In genomic region chr16:95696599-95696998, GRCm38 (mm10) we compare ENCODE assay signal across 19 mouse cellular contexts. TPM values are rescaled to one million over a fixed set of nuclear protein-coding genes. Genes with fewer than 3 reads are reported as not detected.
DNase-seq lines count a peak whose midpoint lies in the region; ATAC-seq lines count a peak whose summit lies in the region.
"Had no signal": no experiment of that assay in that cellular context is flagged by ENCODE, and none has a peak within 500 bp of the region (broad histone marks: within the 10 kb centered on the region; RNA-seq: fewer than 3 reads in every experiment).

No protein-coding gene starts in this region.

- no peaks in the 10 kb centered on the region for H3K9me3 ChIP-seq in midbrain, embryonic 14.5 days (ENCODE audit: control insufficient read depth, low read length)
- H3K9me3 ChIP-seq: limb, embryonic 12.5 days; neural tube, embryonic 15.5 days had no signal

- H3K27ac ChIP-seq in midbrain, embryonic 14.5 days (replicated peaks; ENCODE audit: low read depth, low read length), result no peak overlapping the region
- H3K27ac ChIP-seq: heart, adult 2 months; hindbrain, embryonic 14.5 days; limb, embryonic 12.5 days; liver, embryonic 14.5 days; neural tube, embryonic 15.5 days had no signal

- DNase-seq in left cerebral cortex, adult 11 months (ENCODE audit: low spot score), result peak; percentile 59
- DNase-seq in left cerebral cortex, postnatal 4 days, result no peak
- peak; percentile 79 for DNase-seq in frontal cortex, postnatal 36 days (ENCODE audit: low spot score in 2 of 2)
- DNase-seq in right cerebral cortex, adult 18-20 months, result peak; percentile 87
- DNase-seq in ovary, postnatal 14 days (ENCODE audit: low spot score), result no peak
- no peak for DNase-seq in midbrain, embryonic 14.5 days
- DNase-seq: adrenal gland, adult 2 months; cerebellum, adult 9-10 months; heart, adult 2 months; kidney, postnatal 36 days; lung, postnatal 14 days; thymus, adult 2 months had no signal

- H3K27me3 ChIP-seq in midbrain, embryonic 14.5 days (ENCODE audit: control insufficient read depth, insufficient read depth, low read length), result no peaks in the 10 kb centered on the region
- H3K27me3 ChIP-seq: limb, embryonic 12.5 days; neural tube, embryonic 15.5 days had no signal

- no peak overlapping the region for H3K9ac ChIP-seq in midbrain, embryonic 14.5 days (replicated peaks; ENCODE audit: low read length)
- H3K9ac ChIP-seq: hindbrain, embryonic 14.5 days; limb, embryonic 12.5 days; liver, embryonic 14.5 days; neural tube, embryonic 15.5 days had no signal

- H3K4me1 ChIP-seq in midbrain, embryonic 14.5 days (ENCODE audit: control insufficient read depth, insufficient read depth, low read length), result 0 out of 2 replicates have a peak, but pooled peaks cover 3% of the 10 kb centered on the region

- H3K36me3 ChIP-seq in midbrain, embryonic 14.5 days (ENCODE audit: control insufficient read depth, insufficient read depth, low read length), result no peaks in the 10 kb centered on the region
- H3K36me3 ChIP-seq: limb, embryonic 12.5 days; neural tube, embryonic 15.5 days had no signal

- no peak overlapping the region for H3K4me2 ChIP-seq in midbrain, embryonic 14.5 days (ENCODE audit: low read length)
- H3K4me2 ChIP-seq: hindbrain, embryonic 14.5 days; limb, embryonic 12.5 days; neural tube, embryonic 15.5 days had no signal

- ATAC-seq in erythroid progenitor cell, adult 5-6 weeks (replicated peaks; ENCODE audit: low FRiP score, poor library complexity, severe bottlenecking), result no peak
- ATAC-seq in midbrain, embryonic 14.5 days (ENCODE audit: low FRiP score, low TSS enrichment), result no peak
- ATAC-seq: CD4-positive, CD25-positive, alpha-beta regulatory T cell, adult 4 months had no signal

- intact Hi-C loops in left cerebral cortex, postnatal 4 days (cut with DNase I), result no loop called here

- H3K4me3 ChIP-seq in midbrain, embryonic 14.5 days (replicated peaks; ENCODE audit: low read depth, low read length), result no peak overlapping the region
- H3K4me3 ChIP-seq: erythroblast, embryonic 14.5 days; heart, adult 2 months; limb, embryonic 12.5 days; neural tube, embryonic 15.5 days had no signal

- 54% methylated on average over 6 of the region's 6 CpGs for WGBS in midbrain, embryonic 14.5 days

RNA-seq across cellular contexts. Expression of gene Ets2, which starts 5.3 kb away (rescaled TPM):
- total RNA-seq in left cerebral cortex, postnatal 4 days (2021), result 10 to 100 TPM; 42.5 to 44.0 TPM
- 8.6 and 10.5 TPM in 2 replicates for total RNA-seq in erythroid progenitor cell, adult 5-6 weeks (2015; ENCODE audit: low replicate concordance)
- total RNA-seq in erythroid progenitor cell, adult 5-6 weeks (2017; ENCODE audit: low replicate concordance), result 1.7 and 3.8 TPM in 2 replicates
- polyA plus RNA-seq in midbrain, embryonic 14.5 days (2014; fragmentation: Nextera tagmentation; extraction: Ambion mirVana), result 11.9 and 12.4 TPM in 2 replicates

Comparison
In these comparisons a context has a peak if more than half of its experiments do, and no peak if none do; other contexts are left out.
1. DNase-seq: peak in left cerebral cortex, adult 11 months (single experiment), frontal cortex, postnatal 36 days (2 of 2) and right cerebral cortex, adult 18-20 months (single experiment); none in left cerebral cortex, postnatal 4 days (single experiment), ovary, postnatal 14 days (single experiment) and midbrain, embryonic 14.5 days (single experiment).